Mouse (Mus musculus) myocyte (in vitro differentiated cells): ENCODE data around the gene Prss57.

Source experiments
- CEBPB ChIP-seq: IDR thresholded peaks from 2 replicates; pipeline ENCODE4 v1.6.1; 2011; ENCODE audit warnings: mild to moderate bottlenecking, moderate library complexity; ENCODE audit not compliant: poor library complexity, insufficient read depth, severe bottlenecking
- E2F4 ChIP-seq: IDR thresholded peaks from one replicate; pipeline ENCODE4 v1.6.1; 2011; ENCODE audit warnings: mild to moderate bottlenecking, control low read depth, moderate library complexity; ENCODE audit not compliant: insufficient read depth
- MAX ChIP-seq: IDR thresholded peaks from one replicate; pipeline ENCODE4 v1.6.1; 2011; ENCODE audit warnings: low read depth, mild to moderate bottlenecking, control low read depth
- MYOG ChIP-seq, 3 experiments: IDR thresholded peaks; one replicate each; pipeline ENCODE4 v1.6.1; 2011; ENCODE audit warnings: control low read depth in 2 of 3, low read depth in 2 of 3, mild to moderate bottlenecking in 2 of 3; ENCODE audit not compliant: insufficient read length in 2 of 3, control insufficient read depth in 1 of 3, insufficient read depth in 1 of 3
- POLR2A ChIP-seq: IDR thresholded peaks from one replicate; pipeline ENCODE4 v1.6.1; 2011; ENCODE audit warnings: low read depth, mild to moderate bottlenecking, control low read depth, moderate library complexity; ENCODE audit not compliant: insufficient read length
- POLR2AphosphoS2 ChIP-seq: IDR thresholded peaks from one replicate; pipeline ENCODE4 v1.6.1; 2011; ENCODE audit warnings: low read depth, control low read depth; ENCODE audit not compliant: insufficient read length
- REST ChIP-seq: IDR thresholded peaks from one replicate; pipeline ENCODE4 v1.6.1; 2011; ENCODE audit warnings: mild to moderate bottlenecking, control low read depth, moderate library complexity; ENCODE audit not compliant: insufficient read depth, insufficient read length
- SRF ChIP-seq: IDR thresholded peaks from one replicate; pipeline ENCODE4 v1.6.1; 2011; ENCODE audit warnings: low read depth; ENCODE audit not compliant: control insufficient read depth, insufficient read length
- TCF12 ChIP-seq: IDR thresholded peaks from one replicate; pipeline ENCODE4 v1.6.1; 2011; ENCODE audit warnings: mild to moderate bottlenecking, control low read depth; ENCODE audit not compliant: poor library complexity, insufficient read depth, severe bottlenecking
- TCF3 ChIP-seq: IDR thresholded peaks from one replicate; pipeline ENCODE4 v1.6.1; 2011; ENCODE audit warnings: low read depth, control low read depth; ENCODE audit not compliant: insufficient read length
- USF1 ChIP-seq: IDR thresholded peaks from one replicate; pipeline ENCODE4 v1.6.1; 2011; ENCODE audit warnings: low read depth, mild to moderate bottlenecking, control low read depth, moderate library complexity

DNA sequence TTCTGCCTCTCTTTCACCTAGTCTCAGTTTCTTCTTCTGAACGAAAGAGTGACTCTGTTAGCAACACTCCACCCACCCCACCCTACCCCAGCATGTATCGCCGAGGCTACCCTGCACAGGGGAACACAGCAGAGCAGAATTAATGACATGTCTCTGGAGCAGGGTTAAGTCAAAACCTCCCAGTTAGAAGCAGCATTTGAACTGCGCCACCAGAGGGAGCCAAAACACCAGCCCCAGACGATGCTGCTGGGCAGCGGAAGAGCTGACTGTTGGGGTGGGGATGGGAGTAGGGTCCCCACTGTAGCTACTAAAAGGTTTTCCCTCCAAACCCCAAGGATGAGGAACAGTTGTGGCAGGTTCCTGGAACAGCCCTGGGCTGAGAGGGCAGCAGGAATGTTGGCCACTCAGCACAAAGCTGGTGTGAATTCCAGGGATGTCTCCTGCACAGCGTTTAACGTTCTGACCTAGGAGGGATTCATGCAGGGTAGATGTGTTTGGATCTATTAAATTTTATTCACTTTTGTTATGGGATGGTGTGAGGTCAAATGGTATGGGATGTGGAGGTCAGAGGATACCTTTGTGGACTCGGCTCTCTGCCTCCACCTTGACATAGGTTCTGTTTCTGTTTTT lies 44.1 kb upstream of the Prss57 start:
- TF ChIP-seq MYOG (IDR thresholded peaks at IDR 0.05; ENCODE audit: control insufficient read depth in 1 of 3, insufficient read depth in 1 of 3, insufficient read length in 2 of 3, low read depth in 2 of 3) (no peak), POLR2A (no peak), REST (no peak), MAX (no peak), CEBPB (no peak), E2F4 (no peak), SRF (no peak), TCF3 (no peak), USF1 (no peak), POLR2AphosphoS2 (no peak), TCF12 (no peak)
